Mouse (Mus musculus) bone marrow macrophage, adult 2 months (primary cell): Measurements from ENCODE around the gene 1700017N19Rik.

Experiments
- CTCF ChIP-seq: IDR thresholded peaks from 2 replicates; pipeline ENCODE4 v1.5.1; 2012; ENCODE audit warnings: low read depth, mild to moderate bottlenecking, low read length, moderate library complexity
- POLR2A ChIP-seq: IDR thresholded peaks from 2 replicates; pipeline ENCODE4 v1.6.1; 2012; ENCODE audit warnings: mild to moderate bottlenecking, low read depth, low read length, borderline replicate concordance

GRCm38 (mm10) chr10:100588524-100588923 lies 1.8 kb upstream of the 1700017N19Rik start:
- TF ChIP-seq CTCF, result no peak
- TF ChIP-seq POLR2A, result no peak
